Mouse (Mus musculus): Measurements from ENCODE around the gene Atp2a1.

DNA sequence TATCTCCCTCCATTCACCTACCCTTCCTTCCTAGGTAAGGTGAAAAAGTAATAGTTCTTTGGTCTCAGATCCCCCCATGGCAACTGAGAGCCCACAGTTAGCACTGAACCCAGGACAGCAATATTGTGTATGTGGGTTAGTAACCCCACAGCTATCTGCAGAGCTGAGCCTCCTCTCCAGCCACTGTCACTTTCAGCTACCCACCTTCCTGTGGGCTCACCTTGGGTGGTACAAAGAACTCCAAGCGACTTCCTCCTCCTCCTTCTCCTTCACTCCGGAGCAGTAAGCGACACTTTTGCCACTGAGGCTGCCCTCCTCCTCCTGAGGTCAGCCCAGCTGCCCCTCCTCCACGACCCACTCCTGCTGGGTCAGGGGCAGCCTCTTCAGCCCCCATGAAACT, 8.9 kb upstream of the Atp2a1 start:
- no peak for TF ChIP-seq CTCF (conservative IDR thresholded peaks at IDR 0.05 in 1 of 2, IDR thresholded peaks at IDR 0.05 in 1 of 2; ENCODE audit: low read depth in 2 of 2, low read length in 2 of 2)
- no peak for TF ChIP-seq CHD2 (IDR thresholded peaks at IDR 0.05; ENCODE audit: low read length)
- no peak for TF ChIP-seq USF1 (IDR thresholded peaks at IDR 0.05; ENCODE audit: low read depth, low read length)
- TF ChIP-seq ZC3H11A (IDR thresholded peaks at IDR 0.05; ENCODE audit: low read depth, low read length): no peak
- no peak for TF ChIP-seq HCFC1 (IDR thresholded peaks at IDR 0.05; ENCODE audit: low read depth, low read length)
- no peak for TF ChIP-seq NRF1 (IDR thresholded peaks at IDR 0.05; ENCODE audit: low read depth, low read length)
- TF ChIP-seq POLR2A (IDR thresholded peaks at IDR 0.05; ENCODE audit: low read depth, low read length): no peak

Measured in CH12.LX (cell line).